Mouse (Mus musculus) MN1 (cell line): ENCODE results near the gene Zc3h15.
A peak's percentile ranks its signal among the peaks of the same experiment; 100 is the strongest.
"Not testable (repeated sequence)": the region's sequence is repeated elsewhere in the genome, so short reads cannot be mapped to it uniquely, and the experiment has no call there.

Experiments
- DNase-seq: peaks from one replicate; pipeline ENCODE4 v3.0.0-alpha.2; 2016; ENCODE audit warnings: low spot score

Zc3h15 gene

DNA sequence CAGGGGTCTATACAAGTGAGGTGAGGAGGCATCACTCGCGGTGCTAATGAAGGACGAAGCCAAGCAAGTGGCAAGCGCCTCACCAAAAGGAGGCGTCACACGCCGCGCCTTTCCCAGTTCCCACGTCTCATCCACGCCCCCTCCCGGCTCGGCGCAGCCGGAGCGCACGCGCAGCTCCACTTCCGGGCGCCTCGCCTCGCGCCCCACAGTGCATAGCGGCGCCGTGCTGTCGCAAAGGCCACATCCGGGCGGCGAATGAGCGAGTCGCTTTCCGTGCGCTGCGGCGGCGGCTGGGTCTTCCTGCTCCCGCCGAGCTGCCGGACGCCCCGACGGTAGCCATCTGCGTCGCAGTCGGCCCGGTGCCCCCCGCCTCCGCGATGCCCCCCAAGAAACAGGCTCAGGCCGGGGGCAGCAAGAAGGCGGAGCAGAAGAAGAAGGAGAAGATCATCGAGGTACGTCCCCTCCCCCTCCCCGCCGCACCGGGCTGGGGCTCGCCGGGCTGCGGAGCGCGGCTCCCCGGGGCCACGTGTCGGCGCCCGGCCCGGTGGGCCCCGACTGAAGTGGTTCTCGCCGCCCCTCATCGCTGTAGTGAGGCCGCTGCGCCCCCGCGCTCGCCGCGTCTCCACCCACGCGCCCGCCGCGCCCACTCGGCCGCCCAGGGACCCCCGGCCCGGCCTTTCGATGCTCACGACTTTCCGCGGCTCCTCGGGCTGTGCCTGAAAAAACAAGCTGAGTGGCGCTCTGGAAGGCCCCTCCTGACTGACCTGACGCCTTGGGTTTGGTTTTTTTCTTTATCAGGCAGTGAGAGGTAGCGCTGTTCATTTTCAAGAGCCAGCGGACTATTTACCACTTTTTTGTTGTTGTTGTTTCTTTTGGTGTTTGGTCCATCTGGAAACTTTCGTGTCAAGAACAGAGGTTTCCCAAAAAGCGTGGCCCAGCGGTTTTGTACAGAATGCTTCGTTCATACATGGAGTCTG lies at the start of gene Zc3h15:
TSS of gene Zc3h15 (plus strand) at position 160 of the 977 bp plus-strand sequence.
- DNase-seq = peak; percentile 96

DNA sequence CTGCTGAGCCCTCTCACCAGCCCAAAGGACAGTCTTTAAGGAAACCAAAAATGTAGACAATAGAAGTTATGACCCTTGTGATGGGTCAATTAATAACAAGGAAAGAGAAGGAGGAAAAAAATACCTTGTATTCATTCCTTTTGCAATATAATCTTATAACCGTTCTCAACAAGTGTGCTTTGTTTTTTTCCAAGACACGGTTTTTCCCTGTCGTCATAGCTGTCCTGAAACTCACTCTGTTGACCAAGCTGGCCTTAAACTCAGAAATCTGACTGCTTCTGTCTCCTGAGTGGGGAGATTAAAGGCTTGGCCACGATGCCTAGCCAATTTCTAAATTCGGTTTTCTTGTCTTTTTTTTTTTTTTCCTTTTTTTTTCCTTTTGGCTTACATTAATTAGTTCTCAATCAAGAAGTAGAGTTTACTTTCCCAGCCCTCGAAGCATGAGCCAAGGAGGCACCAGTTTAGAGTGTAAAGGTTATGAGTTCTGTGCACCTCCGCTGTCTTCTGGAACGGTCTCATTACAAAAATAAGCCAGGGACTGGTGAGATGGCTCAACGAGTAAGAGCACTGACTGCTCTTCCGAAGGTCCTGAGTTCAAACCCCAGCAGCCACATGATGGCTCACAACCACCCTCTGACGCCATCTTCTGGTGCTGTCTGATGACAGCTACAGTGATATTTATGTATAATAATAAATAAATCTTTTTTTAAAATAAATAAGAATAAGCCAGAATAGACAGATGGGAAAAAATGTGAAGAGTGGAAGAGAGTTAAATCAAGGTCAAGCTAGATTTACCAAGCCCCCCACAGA lies 23.5 kb upstream of the Zc3h15 start:
- DNase-seq = no peak

DNA sequence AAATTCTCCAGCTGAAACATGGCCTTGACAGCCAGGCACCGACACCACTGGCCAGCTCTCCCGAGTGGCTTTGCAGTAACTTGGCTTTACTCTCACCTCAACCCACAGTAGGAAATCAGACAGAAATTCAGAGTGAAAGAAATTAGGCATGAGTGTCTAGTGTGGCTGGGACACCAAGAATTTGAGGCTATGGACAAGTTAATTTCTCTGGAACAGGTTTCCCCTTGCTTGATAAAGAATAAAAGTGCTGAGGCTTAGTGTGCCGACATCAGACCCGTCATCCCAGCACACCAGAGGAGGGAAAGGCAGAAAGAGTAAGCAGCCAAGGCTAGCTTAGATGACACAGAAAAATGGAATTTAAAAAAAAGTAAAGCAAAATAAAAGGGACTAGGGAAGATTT lies 22.7 kb upstream of the Zc3h15 start:
- DNase-seq = no peak

DNA sequence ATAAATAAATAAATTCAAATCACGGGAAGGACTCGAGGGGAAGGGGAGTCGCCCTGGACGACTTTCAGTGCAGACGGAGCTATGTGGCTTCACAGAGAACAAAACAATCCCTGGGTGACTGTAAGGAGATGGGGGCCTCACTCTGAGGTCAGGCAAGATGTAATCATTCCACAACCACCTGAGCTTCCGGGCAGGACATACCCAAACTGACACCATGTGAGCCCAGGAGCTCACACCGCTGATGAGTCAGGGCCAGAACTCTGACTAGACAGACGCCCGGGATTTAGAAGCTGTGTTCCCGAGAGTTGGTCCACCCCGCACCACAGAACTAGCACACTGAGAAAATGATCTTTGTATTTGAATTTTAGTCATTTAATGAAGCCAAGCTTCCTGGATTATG lies 21.4 kb upstream of the Zc3h15 start:
- DNase-seq = no peak

DNA sequence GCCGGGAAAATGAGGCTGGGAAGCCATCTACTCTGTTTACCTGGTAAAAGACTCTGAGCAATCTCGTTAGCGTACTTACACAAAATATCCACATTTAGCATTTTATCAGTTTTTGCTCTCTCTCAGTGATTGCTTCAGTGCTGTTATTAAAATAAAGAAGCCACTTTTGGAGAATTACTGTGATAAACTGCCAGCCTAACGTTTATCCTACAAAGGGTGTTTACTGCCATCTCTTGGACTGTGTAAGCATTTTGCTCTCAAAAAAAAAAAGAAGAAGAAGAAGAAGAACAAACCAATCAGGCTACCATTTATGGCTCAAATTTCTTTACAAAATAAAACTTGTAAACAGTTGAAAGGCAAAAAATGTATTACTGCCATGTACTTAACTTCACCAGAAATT lies 20.2 kb upstream of the Zc3h15 start:
- no peak for DNase-seq

DNA sequence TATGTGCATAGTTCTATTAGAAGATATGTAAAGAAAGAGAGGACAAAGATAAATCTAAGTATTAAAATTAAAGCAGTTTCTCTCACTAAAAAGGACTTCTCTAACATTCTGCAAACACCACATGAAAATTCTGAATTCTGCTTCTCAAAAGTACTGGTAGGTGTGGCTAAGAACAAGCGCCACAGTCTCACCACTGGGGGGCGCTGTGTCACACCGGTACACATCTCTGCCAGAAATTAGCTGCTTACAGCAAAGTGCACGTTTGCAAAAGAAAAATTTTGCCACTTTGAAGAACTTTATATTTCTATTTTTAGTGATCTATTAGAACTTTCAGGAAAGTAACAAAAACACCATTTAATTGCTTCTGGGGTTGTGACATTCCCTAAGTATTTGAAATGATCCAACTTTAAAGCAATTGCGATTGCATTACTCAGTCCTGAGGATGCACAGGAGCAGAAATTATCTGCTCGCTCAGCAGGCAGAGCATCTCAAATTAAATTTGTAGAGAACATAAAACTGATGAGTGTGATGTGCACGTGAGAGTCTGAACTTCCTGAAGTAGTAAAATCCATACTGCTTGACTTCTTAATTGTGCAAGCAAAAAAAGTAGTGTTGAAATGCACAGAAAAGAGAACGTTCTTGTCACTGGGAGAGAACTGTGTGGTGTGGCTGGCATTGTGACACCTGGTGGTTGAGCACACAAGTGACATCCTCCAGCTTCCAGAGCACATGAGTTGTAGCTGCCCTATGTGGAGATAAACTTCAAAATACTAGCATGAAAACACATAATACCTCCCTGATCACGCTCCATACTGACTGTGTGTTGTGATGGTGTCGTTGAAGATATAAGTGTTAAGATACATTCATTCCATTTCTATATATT lies 18.8 kb upstream of the Zc3h15 start:
- DNase-seq = peak; percentile 63

DNA sequence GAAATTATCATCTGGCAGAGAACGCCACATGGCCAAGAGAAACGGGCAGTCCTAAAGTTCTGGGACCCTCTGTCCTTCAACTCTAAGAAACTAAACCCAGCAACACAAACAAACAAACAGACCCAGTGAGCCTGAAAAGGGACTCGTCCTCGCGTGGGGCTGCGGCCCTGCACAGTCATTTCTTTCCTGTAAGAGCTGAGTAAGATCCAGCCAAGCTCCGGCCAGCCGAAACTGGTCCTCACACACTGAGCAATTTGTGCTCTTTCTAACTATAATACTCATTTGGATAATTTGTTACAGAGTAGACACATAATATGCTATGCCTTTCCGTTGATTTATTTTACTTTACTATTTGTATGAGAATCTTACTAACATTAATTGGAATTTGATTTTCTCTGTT lies 17.4 kb upstream of the Zc3h15 start:
- no peak for DNase-seq

DNA sequence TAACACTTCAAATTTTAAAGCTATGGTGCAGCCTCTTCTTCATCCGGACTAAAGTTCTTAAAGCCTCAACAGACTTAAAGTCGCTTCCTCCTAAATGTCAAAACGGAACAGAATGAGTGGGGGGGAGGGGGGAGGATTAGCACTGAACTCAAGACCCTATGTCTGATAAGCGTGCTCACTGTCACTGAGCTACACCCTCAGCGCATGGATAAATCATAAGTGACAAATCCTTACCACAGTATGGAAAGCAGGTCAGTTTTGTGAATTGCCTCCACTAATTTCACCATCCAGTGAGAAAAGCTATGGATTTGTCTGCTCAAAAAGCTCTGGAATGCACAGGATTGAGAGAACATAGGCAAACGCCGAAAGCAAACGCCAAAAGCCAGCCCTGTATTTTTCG lies 16.7 kb upstream of the Zc3h15 start:
- no peak for DNase-seq

DNA sequence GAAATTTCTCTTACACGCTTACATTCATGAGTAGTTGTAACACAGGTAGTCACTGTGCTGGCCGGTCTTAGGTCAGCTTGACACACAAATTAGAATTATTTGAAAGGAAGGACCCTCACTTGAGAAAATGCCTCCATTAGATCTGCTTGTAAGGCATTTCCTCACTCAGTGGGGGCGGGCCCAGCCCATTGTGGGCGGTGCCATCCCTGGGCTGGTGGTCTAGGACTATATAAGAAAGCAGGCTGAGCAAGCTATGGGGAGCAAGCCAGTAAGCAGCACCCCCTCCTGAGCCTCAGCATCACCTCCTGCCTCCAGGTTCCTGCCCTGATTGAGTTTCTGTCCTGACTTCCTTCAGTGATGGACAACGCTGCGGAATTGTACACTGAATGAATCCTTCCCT lies 16.3 kb upstream of the Zc3h15 start:
- no peak for DNase-seq

DNA sequence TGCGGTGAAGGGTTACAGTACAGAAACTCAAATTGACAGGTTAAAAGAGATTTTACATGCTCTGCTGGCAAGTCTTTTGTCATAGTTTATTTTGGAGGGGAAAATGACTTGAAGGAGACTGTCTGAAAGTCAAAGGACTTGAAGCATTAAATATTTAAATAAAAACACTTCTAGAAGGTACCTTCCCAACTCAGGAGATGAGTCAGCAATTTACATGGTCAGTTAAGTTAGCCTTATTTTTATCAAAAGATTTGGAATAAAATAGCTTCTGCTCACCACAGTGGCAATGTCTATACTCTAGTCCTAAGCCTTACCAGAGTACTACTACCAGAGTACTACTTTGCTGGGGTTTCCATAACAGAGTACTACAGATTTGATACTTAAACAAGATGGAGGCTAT lies 2.2 kb upstream of the Zc3h15 start:
- DNase-seq = no peak

DNA sequence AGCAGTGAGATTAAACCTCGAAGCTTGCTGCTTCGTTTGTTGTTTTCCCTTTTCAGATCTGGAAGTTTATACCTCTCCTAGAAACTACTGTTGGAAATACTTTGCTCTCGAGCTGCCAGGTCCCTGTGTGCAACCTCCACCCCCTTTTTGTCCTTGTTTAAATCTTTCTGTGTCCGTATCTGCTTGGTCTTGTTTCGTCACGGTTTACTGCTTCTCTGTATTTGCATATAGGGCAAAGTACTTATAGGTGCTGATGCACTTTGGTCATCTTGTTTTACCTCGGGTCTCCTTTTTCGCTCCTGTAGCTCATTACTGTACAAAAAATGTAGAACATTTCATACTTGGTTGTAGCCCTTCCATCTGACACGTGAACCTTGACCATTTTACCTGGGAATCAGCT lies 4.7 kb downstream of the Zc3h15 start:
- DNase-seq = no peak

DNA sequence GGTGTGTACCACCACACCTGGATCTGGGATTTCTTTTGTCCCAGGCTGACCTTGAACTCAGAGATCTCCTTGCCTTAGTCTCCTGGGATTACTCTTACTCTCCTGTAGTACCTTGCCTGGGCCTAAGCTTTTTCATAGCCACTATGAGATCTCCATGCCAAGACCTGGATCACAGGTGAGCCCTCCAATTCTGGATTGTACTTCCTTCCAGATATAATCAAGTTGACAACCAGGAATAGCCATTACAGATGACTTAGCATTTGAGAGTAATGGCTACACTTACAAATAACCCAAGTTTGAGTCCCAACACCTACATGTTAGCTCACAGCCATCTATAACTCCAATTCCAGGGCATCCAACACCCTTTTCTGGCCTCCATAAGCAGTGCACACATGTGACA lies 8.4 kb downstream of the Zc3h15 start:
- no peak for DNase-seq

DNA sequence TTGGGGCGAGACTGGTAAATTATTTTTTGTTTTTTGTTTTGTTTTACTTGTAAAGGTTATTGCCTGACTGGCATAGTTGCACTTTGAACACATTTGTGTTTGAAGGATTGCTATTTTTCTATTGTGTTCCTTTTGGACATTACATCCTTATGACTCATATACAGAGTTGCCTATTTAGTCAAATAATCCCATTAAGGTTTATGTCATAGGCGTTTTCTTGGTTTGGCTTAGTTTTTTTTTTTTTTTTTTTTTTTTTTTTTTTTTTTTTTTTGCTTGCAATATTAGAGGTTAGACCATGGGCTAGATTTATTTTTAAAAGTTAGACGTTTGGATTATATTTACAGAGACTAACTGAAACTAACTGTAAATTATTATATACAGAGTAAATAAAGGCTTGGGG lies 15.0 kb downstream of the Zc3h15 start:
- no peak for DNase-seq

DNA sequence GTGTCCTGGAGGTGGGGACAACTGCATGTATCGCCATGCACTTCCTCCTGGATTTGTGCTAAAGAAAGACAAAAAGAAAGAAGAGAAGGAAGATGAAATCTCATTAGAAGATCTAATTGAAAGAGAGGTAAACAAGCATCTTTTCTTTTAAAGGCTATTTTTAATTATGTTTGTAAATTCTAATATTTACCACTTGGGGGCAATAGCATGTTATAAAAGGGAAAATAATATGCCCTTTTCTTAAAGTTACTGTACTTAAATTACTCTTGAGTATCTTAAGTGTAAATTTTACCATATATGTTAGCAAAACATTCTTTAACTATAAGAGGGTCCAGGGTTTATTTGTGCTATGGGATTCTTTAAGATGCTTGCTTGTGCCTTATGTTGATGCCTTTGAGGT lies 15.9 kb downstream of the Zc3h15 start:
- DNase-seq = no peak

DNA sequence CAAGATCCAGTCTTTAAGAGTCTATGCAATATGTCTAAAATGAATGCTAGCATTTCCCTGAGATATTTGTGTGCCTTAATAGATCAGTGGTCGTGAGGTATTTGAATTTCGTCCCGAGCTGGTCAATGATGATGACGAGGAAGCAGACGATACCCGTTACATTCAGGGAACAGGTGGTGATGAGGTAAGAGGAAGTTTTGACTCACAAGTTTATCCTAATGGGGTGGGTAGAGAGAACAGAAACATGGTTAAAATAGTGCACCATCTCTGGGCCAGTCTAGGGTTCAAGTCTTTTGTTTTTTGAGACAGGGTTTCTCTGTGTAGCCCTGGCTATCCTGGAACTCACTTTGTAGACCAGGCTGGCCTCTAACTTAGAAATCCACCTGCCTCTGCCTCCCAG lies 17.1 kb downstream of the Zc3h15 start:
- no peak for DNase-seq

DNA sequence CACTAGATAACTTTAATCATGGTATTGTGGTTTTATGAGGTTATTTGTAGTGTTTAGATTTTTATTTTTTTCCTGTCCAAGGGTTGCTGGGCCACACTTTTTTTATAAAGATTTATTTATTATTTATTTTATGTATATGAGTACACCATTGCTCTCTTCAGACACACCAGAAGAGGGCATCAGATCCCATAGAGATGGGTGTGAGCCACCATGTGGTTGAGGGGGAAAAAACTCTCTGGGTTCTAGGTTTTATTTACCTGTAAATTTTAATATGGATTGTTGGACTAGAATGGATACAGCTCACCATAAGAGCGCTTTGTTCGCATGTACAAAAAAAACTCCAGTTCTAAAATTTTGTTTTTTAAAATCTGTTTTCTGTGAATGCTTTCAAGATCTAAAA lies 20.8 kb downstream of the Zc3h15 start:
- not testable (repeated sequence) for DNase-seq

DNA sequence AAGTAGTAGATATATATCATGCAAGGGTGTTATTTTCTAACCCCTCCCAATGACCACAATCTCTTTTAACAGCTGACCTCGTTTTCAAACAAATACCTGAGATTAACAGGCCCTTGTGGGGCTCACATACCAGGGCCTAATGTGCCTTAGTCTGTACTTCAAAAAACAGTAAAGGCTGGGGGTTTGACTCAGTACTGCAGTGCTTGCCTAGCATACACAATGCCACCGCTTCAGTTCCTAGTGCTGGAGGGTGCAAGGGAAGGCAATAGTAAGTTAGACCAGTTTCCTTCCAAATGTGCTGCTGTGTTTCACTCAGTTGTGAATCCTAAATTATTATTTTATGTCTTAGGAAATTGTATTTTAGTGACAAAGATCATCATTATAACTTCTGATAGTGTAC lies 23.2 kb downstream of the Zc3h15 start:
- DNase-seq = no peak

DNA sequence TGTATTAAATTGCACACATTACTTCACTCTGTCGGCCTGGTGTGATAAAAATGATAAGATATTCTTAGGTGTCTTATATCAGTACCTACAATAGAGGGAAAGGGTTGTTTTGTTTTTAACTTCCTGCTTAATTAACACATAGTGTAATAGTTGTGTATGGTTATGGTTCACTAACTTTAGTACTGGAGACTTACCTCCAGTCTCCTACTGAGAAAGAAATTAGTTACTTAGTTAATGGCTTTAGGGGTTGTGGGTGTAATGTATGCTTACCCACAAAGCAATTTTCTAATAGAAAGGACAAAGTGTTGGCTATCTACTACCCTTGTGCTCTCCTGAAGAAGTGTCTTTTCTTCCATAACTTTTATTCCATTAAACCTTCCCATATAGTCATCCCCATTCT lies 23.8 kb downstream of the Zc3h15 start:
- DNase-seq = no peak

DNA sequence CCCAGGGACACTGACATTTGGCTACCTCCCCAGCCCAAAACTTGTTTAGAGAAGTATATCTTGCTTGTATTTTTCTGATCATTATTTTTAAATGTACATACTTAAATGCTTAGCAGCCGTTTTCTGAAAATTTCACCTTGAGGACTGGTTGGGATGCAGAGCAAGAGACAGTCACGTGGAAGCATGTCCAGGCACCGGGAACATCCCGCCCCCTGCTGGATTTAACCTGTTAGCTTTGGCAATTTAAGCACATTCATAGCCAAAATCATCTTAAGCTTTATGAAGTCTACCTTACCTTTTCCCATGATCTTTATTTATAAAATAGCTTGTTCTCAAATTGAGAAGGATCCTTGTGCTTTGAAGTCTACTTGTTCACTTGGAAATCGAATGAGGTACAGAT lies 25.8 kb downstream of the Zc3h15 start:
- DNase-seq = no peak

DNA sequence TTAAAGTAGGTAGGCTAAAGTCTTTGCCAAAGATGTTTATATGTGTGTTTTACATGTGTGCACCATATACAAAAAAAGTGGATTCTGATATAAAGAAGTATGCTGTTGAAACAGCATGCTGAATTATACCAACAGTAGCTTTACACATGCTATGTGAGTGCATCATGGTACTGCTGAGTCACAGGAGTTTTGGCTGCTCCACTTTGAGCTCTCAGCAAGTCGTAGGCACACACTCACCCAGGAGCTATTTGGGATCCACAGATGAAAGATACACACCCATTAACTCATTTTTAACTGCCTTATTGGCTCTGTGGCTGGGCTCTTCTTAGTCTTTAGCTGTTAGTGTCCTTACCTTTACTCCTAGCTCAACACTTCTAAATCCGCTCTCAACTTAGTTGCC lies 27.6 kb downstream of the Zc3h15 start:
- DNase-seq = no peak

DNA sequence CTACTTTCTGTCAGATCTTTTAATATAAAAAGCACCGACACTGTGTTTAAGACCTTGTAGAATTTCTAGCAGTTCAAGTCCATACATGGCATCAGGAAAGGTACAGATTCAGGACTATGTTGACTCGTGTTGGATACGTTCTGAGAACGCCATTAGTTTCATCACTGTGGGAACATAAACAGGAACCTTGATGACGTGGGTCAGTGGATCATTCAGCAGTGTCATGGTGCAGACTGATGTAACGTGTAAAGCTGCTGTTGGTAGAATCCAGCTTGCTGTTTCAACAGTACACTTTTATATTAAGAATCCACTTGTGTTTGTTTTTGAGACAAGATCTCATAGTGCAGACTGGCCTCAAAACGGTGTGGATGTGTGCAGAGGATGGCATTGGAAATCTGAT lies 28.8 kb downstream of the Zc3h15 start:
- DNase-seq = no peak

DNA sequence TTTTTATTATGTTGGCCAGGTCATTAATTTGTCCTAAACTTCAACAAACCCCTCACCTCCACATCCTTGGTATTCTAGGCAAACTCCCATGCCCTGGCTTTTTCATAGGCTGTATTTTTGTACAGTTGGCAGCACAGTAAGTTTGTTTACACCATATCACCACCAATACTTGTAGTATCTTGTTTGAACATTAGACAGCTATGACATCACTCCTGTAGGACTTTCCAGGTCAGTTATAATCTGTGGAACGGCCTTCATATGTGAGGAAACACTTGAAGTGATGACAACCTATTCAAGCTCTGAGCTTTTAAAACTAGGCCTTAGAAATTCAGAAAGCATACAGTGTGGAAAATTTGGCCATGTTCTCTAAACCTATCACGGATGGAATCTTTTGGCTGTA lies 29.6 kb downstream of the Zc3h15 start:
- DNase-seq = no peak
